Mouse (Mus musculus) C2C12 (cell line): ENCODE results near the gene 4930412O13Rik. TPM values are rescaled to one million over a fixed set of nuclear protein-coding genes. Genes with fewer than 3 reads are reported as not detected.

Experiments
- H3K27me3 ChIP-seq: one replicate; pipeline ENCODE4 v1.6.1; 2011; ENCODE audit not compliant: control insufficient read depth, insufficient read depth, insufficient read length
- H3K36me3 ChIP-seq: one replicate; pipeline ENCODE4 v1.6.1; 2011; ENCODE audit not compliant: control insufficient read depth, insufficient read depth
- H3K4me3 ChIP-seq: one replicate; pipeline ENCODE4 v1.5.1; 2011; ENCODE audit warnings: mild to moderate bottlenecking, control low read depth; ENCODE audit not compliant: poor library complexity, insufficient read depth, severe bottlenecking
- H3K79me2 ChIP-seq: one replicate; pipeline ENCODE4 v1.6.1; 2011; ENCODE audit not compliant: control insufficient read depth, insufficient read depth
- H3K79me3 ChIP-seq: one replicate; pipeline ENCODE4 v1.6.1; 2011; ENCODE audit warnings: low read depth, control low read depth
- H3ac ChIP-seq: one replicate; pipeline ENCODE3; 2011; ENCODE audit warnings: low read depth; ENCODE audit not compliant: control insufficient read depth, insufficient read length
- CEBPB ChIP-seq: IDR thresholded peaks from one replicate; pipeline ENCODE4 v1.6.1; 2011; ENCODE audit warnings: low read depth, mild to moderate bottlenecking, control low read depth, moderate library complexity
- CTCF ChIP-seq: IDR thresholded peaks from one replicate; pipeline ENCODE4 v1.5.1; 2011; ENCODE audit not compliant: control insufficient read depth, insufficient read depth, insufficient read length
- FOSL1 ChIP-seq: IDR thresholded peaks from one replicate; pipeline ENCODE4 v1.8.0; 2011; ENCODE audit warnings: mild to moderate bottlenecking, low read length; ENCODE audit not compliant: poor library complexity, insufficient read depth, severe bottlenecking
- MAX ChIP-seq: IDR thresholded peaks from one replicate; pipeline ENCODE4 v1.6.1; 2011; ENCODE audit warnings: mild to moderate bottlenecking, control low read depth
- MYOD1 ChIP-seq: IDR thresholded peaks from one replicate; pipeline ENCODE4 v1.6.1; 2011; ENCODE audit warnings: low read depth; ENCODE audit not compliant: control insufficient read depth, insufficient read length
- MYOG ChIP-seq: IDR thresholded peaks from one replicate; pipeline ENCODE4 v1.6.1; 2011; ENCODE audit not compliant: control insufficient read depth, insufficient read length; ENCODE audit errors: extremely low read depth
- USF1 ChIP-seq: IDR thresholded peaks from one replicate; pipeline ENCODE4 v1.6.1; 2011; ENCODE audit warnings: low read depth, mild to moderate bottlenecking, control low read depth, moderate library complexity
- polyA plus RNA-seq: library from polyadenylated mRNA; unstranded; fragments of >200 nt; fragmentation: generic; extraction: Trizol; gene quantifications from one replicate; pipeline ENCODE4 v1.2.1, GENCODE M21; 2012; ENCODE audit warnings: missing spikeins

Gene 4930412O13Rik
- polyA plus RNA-seq, 1 experiment: not detected

DNA sequence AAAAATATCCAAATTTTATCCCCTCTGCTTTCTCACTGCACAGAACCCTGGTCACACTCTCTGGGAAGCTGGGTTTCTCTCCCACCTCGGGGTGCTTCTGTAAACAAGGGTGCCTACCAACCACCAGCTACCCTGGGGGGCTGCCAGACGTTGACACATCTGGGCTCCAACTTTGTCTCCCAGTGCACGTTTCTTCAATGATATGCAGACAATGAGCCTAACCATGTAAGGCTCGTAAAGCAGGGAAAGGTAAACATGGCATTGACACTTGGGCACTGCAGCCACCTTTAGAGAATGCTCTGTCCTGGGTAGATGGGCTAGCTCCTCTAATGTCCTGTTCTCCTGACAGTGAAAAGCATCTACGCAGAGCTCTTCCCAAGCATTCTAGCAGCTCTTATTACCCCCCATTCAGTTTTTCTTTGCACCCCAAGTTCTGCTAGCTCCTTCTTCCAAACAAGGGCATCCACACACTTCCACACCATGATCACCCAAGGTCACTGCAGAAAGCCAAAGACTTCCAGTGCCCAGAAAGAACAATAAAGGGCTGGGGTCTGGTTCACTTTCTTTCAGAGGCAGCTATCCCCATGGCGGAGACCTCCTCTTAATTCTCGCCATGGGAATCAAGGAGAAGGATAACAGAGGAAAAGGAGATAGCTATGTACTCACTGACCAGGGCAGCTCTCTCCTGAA, 6.0 kb downstream of the 4930412O13Rik start:
- TF ChIP-seq FOSL1 (no peak), MAX (no peak), CEBPB (no peak), MYOD1 (no peak), USF1 (no peak), MYOG (no peak), CTCF (no peak)
- Histone ChIP-seq H3ac (no peak overlapping the region), H3K27me3 (no peaks in the 10 kb centered on the region), H3K36me3 (no peaks in the 10 kb centered on the region), H3K4me3 (no peak overlapping the region), H3K79me3 (no peaks in the 10 kb centered on the region), H3K79me2 (no peaks in the 10 kb centered on the region)

DNA sequence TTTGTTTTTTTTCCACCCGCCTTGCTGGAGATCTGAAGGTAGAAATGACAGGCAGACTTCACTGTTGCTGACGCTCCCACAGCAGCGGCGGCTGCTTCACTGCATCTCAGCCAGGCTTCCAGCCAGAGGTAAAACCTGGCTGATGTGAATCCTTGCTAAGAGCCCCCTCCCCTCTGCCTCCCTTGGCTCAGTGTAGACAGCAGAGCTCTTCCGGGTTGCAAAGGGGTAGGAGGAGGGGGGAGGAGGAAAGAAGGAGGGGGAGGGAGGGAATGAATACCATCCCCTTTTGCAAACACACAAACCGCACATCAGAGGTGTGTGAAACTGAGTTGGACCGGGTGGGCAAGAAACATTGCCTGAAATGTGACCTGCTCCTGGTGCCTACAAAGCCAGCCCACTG, 6.6 kb downstream of the 4930412O13Rik start:
- Histone ChIP-seq H3K4me3 (no peak overlapping the region), H3ac (no peak overlapping the region), H3K36me3 (no peaks in the 10 kb centered on the region), H3K27me3 (no peaks in the 10 kb centered on the region), H3K79me3 (no peaks in the 10 kb centered on the region), H3K79me2 (no peaks in the 10 kb centered on the region)
- TF ChIP-seq FOSL1: no peak
- TF ChIP-seq MYOG: no peak
- TF ChIP-seq CEBPB: no peak
- no peak for TF ChIP-seq MAX
- TF ChIP-seq USF1: no peak
- no peak for TF ChIP-seq CTCF
- no peak for TF ChIP-seq MYOD1

DNA sequence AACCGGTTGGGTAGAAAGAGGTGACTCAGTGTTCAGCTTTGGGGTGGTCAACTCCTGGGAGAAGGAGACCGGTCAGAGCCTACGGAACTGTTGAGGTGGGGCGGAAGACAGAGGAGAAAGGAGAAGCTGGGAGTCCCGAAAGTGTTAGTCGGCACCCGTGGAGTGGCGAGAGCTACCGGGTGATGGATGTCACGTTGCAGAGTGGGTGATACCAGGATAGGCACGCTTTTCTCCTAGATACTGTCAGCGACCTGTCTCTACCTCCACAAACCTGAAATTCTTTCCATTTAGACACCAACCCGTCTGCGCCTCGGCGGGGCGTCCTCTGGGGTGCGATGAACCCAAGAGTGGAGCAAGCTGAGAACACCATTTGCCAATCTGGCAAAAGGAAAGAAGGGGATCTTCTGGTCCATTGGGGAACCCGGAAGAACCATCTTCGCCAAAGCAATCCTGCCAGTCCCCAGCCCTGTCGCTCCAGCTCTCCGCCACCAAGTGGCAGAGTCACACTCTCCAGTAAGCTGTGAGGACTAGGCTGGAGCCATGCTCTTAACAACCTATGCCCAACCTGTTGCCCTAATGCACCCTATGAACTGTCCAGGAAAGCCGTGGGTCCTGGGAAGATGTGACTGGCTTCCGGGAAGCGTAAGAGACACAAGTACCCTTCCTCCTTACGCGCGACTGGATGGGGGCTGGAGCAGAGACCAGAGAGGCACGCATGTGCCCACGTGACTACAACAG, 8.0 kb downstream of the 4930412O13Rik start, which contains the start of gene 9230102O04Rik:
TSS of gene 9230102O04Rik (minus strand) at position 628 of the 738 bp plus-strand sequence.
- Histone ChIP-seq H3ac (no peak within 1 kb of the TSS), H3K27me3 (no peaks in the 10 kb centered on the region), H3K36me3 (no peaks in the 10 kb centered on the region), H3K4me3 (no peak within 1 kb of the TSS), H3K79me2 (no peaks in the 10 kb centered on the region), H3K79me3 (no peaks in the 10 kb centered on the region)
- TF ChIP-seq CTCF (no peak), MYOD1 (no peak), MYOG (no peak), FOSL1 (no peak), CEBPB (no peak), USF1 (no peak), MAX (no peak)

DNA sequence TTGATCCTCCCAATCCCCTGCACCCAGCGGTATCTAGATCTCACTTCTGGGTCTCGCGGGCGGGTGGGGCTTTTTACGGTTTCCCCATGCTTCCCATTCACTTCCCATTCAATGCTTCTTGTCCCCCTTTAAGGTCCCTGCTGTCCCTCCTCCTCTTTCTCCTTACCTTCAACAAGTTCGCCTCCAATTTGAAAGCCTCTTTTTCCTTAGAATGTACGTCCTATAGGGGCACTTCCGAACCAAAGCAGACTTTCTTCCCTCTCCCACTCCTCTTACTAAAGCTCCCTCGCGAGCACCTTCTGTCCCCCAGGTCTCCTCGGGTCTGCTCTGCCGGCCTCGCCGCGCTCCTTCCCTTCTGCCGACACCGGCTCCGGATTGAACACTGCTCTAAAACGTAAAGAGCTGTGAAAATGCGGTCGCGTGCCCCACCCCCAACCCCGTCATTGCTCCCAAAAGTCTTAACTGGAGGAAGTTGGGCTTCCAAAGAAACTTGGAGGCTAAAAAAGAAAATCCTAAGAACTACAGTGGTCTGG, 8.7 kb downstream of the 4930412O13Rik start, which contains the start of gene Gata3:
TSS of gene Gata3 (minus strand) at position 384 of the 533 bp plus-strand sequence.
- H3ac ChIP-seq: no peak within 1 kb of the TSS
- no peak within 1 kb of the TSS for H3K4me3 ChIP-seq
- no peaks in the 10 kb centered on the region for H3K36me3 ChIP-seq
- no peaks in the 10 kb centered on the region for H3K79me3 ChIP-seq
- H3K79me2 ChIP-seq: no peaks in the 10 kb centered on the region
- no peaks in the 10 kb centered on the region for H3K27me3 ChIP-seq
- TF ChIP-seq MYOD1 (no peak), MYOG (no peak), FOSL1 (no peak), CEBPB (no peak), USF1 (no peak), CTCF (no peak), MAX (no peak)

DNA sequence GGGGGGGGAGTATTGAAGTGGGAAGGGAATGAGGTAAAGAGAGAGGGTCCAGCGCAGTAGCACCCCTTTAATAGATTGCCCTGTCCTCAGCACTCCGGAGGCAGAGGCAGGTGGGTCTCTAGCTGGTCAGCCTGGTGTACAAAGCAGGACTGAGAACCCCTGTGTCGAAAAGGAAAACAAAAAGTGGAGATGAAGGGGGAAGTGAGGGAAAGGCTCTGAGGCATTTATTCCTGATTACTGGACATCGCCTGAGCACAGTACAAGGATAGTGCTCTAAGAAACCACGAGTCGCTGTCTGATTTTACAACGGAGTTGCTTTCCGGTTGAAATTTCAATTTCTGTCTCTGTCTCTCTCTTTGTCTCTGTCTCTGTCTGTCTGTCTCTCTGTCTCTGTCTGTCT, 9.2 kb downstream of the 4930412O13Rik start:
- Histone ChIP-seq H3K79me2 (no peaks in the 10 kb centered on the region), H3K27me3 (no peaks in the 10 kb centered on the region), H3ac (no peak overlapping the region), H3K4me3 (no peak overlapping the region), H3K36me3 (no peaks in the 10 kb centered on the region), H3K79me3 (no peaks in the 10 kb centered on the region)
- TF ChIP-seq MAX: no peak
- no peak for TF ChIP-seq MYOG
- TF ChIP-seq FOSL1: no peak
- TF ChIP-seq CEBPB: no peak
- no peak for TF ChIP-seq CTCF
- no peak for TF ChIP-seq MYOD1
- TF ChIP-seq USF1: no peak
